Mouse (Mus musculus): Measurements from ENCODE around the gene Stx19. TPM values are rescaled to one million over a fixed set of nuclear protein-coding genes. Genes with fewer than 3 reads are reported as not detected.

Stx19 gene
- polyA plus RNA-seq, 1 experiment from 2014 or later: 2.4 TPM

- DNase-seq: no peak
- ATAC-seq (ENCODE audit: insufficient read depth): no peak
- 91% methylated on average over 6 of the region's 6 CpGs for WGBS
- H3K4me3 ChIP-seq (ENCODE audit: low read depth, low read length): no peak overlapping the region
- no peaks in the 10 kb centered on the region for H3K4me1 ChIP-seq (ENCODE audit: insufficient read depth)
- H3K27me3 ChIP-seq (ENCODE audit: insufficient read depth, low read length): no peaks in the 10 kb centered on the region
- no peaks in the 10 kb centered on the region for H3K9me3 ChIP-seq (ENCODE audit: low read depth, low read length)
- no peak overlapping the region for H3K4me2 ChIP-seq
- H3K9ac ChIP-seq: no peak overlapping the region
- H3K27ac ChIP-seq (ENCODE audit: low read depth): no peak overlapping the region
- TF ChIP-seq CTCF (IDR thresholded peaks at IDR 0.05; ENCODE audit: low read depth): no peak
- H3K36me3 ChIP-seq (ENCODE audit: insufficient read depth): no peaks in the 10 kb centered on the region
These were observed 8.0 kb downstream of the Stx19 start for GRCm38 (mm10) chr16:62822472-62822871.

GRCm38 (mm10) chr16:62826156-62827001 lies 11.9 kb downstream of the Stx19 start:
- TF ChIP-seq CTCF (IDR thresholded peaks at IDR 0.05; ENCODE audit: low read depth): peak; percentile 77
- Histone ChIP-seq H3K4me1 (ENCODE audit: insufficient read depth) (no peaks in the 10 kb centered on the region), H3K4me3 (ENCODE audit: low read depth, low read length) (no peak overlapping the region), H3K27ac (ENCODE audit: low read depth) (no peak overlapping the region), H3K27me3 (ENCODE audit: insufficient read depth, low read length) (no peaks in the 10 kb centered on the region), H3K36me3 (ENCODE audit: insufficient read depth) (no peaks in the 10 kb centered on the region), H3K9ac (no peak overlapping the region), H3K9me3 (ENCODE audit: low read depth, low read length) (no peaks in the 10 kb centered on the region), H3K4me2 (no peak overlapping the region)
- 70% methylated on average over 12 of the region's 12 CpGs for WGBS
- DNase-seq: peak; percentile 83
- no peak for ATAC-seq (ENCODE audit: insufficient read depth)

- Histone ChIP-seq H3K4me2 (no peak overlapping the region), H3K27me3 (ENCODE audit: insufficient read depth, low read length) (no peaks in the 10 kb centered on the region), H3K9ac (no peak overlapping the region), H3K36me3 (ENCODE audit: insufficient read depth) (no peaks in the 10 kb centered on the region), H3K4me3 (ENCODE audit: low read depth, low read length) (no peak overlapping the region), H3K27ac (ENCODE audit: low read depth) (no peak overlapping the region), H3K9me3 (ENCODE audit: low read depth, low read length) (no peaks in the 10 kb centered on the region), H3K4me1 (ENCODE audit: insufficient read depth) (no peaks in the 10 kb centered on the region)
- ATAC-seq (ENCODE audit: insufficient read depth) (no peak), DNase-seq (no peak)
- no peak for TF ChIP-seq CTCF (IDR thresholded peaks at IDR 0.05; ENCODE audit: low read depth)
- WGBS: 78% methylated on average over 2 of the region's 2 CpGs
These were observed 17.6 kb downstream of the Stx19 start for GRCm38 (mm10) chr16:62832027-62832426.

GRCm38 (mm10) chr16:62832481-62832880 lies 18.0 kb downstream of the Stx19 start:
- 27% methylated on average over 4 of the region's 4 CpGs for WGBS
- peak; percentile 74 for DNase-seq
- H3K9me3 ChIP-seq (ENCODE audit: low read depth, low read length): no peaks in the 10 kb centered on the region
- H3K36me3 ChIP-seq (ENCODE audit: insufficient read depth): no peaks in the 10 kb centered on the region
- no peaks in the 10 kb centered on the region for H3K27me3 ChIP-seq (ENCODE audit: insufficient read depth, low read length)
- TF ChIP-seq CTCF (IDR thresholded peaks at IDR 0.05; ENCODE audit: low read depth): peak; percentile 75
- ATAC-seq (ENCODE audit: insufficient read depth): peak; percentile 38
- no peak overlapping the region for H3K27ac ChIP-seq (ENCODE audit: low read depth)
- no peak overlapping the region for H3K9ac ChIP-seq
- no peaks in the 10 kb centered on the region for H3K4me1 ChIP-seq (ENCODE audit: insufficient read depth)
- H3K4me2 ChIP-seq: no peak overlapping the region
- no peak overlapping the region for H3K4me3 ChIP-seq (ENCODE audit: low read depth, low read length)

- TF ChIP-seq CTCF (IDR thresholded peaks at IDR 0.05; ENCODE audit: low read depth): no peak
- Histone ChIP-seq H3K9ac (no peak overlapping the region), H3K4me3 (ENCODE audit: low read depth, low read length) (no peak overlapping the region), H3K4me1 (ENCODE audit: insufficient read depth) (no peaks in the 10 kb centered on the region), H3K9me3 (ENCODE audit: low read depth, low read length) (no peaks in the 10 kb centered on the region), H3K27me3 (ENCODE audit: insufficient read depth, low read length) (no peaks in the 10 kb centered on the region), H3K4me2 (no peak overlapping the region), H3K36me3 (ENCODE audit: insufficient read depth) (no peaks in the 10 kb centered on the region), H3K27ac (ENCODE audit: low read depth) (no peak overlapping the region)
- no peak for ATAC-seq (ENCODE audit: insufficient read depth)
- DNase-seq: no peak
- WGBS: 37% methylated on average over 3 of the region's 3 CpGs
These were observed 19.7 kb downstream of the Stx19 start for GRCm38 (mm10) chr16:62834016-62834735.

- DNase-seq: no peak
- no peak for TF ChIP-seq CTCF (IDR thresholded peaks at IDR 0.05; ENCODE audit: low read depth)
- Histone ChIP-seq H3K4me2 (peak overlapping the region; percentile 59), H3K27me3 (ENCODE audit: insufficient read depth, low read length) (no peaks in the 10 kb centered on the region), H3K4me3 (ENCODE audit: low read depth, low read length) (0 out of 2 replicates have a peak overlapping the region, but pooled peaks have one; percentile 67), H3K9me3 (ENCODE audit: low read depth, low read length) (no peaks in the 10 kb centered on the region), H3K36me3 (ENCODE audit: insufficient read depth) (no peaks in the 10 kb centered on the region), H3K4me1 (ENCODE audit: insufficient read depth) (0 out of 2 replicates have a peak, but pooled peaks cover 9% of the 10 kb centered on the region), H3K27ac (ENCODE audit: low read depth) (no peak overlapping the region), H3K9ac (no peak overlapping the region)
- WGBS: 75% methylated on average over 6 of the region's 6 CpGs
- ATAC-seq (ENCODE audit: insufficient read depth): no peak
These were observed 30.9 kb downstream of the Stx19 start for GRCm38 (mm10) chr16:62845341-62845740.

Data from lung, embryonic 14.5 days (tissue).